Mouse (Mus musculus) right cerebral cortex, postnatal 4 days (tissue): ENCODE results near the gene Gm20931.
"Not testable (repeated sequence)": the region's sequence is repeated elsewhere in the genome, so short reads cannot be mapped to it uniquely, and the experiment has no call there.

Source experiments
- DNase-seq: peaks from one replicate; pipeline ENCODE4 v3.0.0-alpha.2; 2022

Gene Gm20931

DNA sequence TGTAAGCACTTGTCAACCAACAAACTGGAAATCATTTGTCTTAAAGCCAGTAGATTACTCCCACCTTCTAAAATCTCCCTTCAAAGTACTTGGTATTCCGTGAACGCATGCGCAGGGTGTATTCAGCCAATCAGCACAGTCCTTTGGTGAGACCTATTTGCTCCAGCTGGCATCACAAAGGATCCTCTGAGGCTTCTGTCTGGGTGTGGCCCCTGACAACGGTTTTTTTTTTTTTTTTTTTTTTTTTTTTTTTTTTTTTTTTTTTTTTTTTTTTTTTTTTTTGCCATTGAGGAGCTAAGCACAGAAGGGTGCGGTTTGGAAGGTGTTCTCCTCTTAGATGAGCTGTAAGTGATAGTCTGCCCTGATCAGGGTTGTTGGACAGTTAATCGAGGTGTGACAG lies at the start of gene Gm20931:
TSS of gene Gm20931 (plus strand) at position 301 of the 400 bp plus-strand sequence.
- DNase-seq, result not testable (repeated sequence)
